Mouse (Mus musculus): ENCODE data around the gene Smtn. TPM values are rescaled to one million over a fixed set of nuclear protein-coding genes. Genes with fewer than 3 reads are reported as not detected.

Smtn gene
- polyA plus RNA-seq, 1 experiment: 54.7 TPM

DNA sequence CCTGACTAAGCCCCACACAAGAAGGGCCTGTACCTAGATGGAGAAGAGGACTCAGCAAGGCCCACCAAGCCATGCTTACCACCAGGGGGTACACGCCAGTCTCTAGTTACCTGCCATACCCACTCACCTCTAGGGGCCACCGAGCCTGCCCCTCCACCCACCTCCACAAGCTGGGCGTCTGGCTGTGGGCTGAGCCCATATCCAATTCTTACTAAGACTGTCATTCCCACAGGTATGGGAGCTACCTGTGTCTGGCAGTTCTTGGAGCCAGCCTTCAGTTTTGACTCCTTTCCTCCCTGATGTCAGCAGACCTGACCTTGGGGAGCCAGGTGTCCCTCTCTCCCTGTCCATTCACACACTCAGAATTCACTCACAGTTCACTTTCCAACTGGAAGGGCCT is 2.7 kb downstream of the Smtn start:
- Histone ChIP-seq H3K4me3 (replicated peaks; ENCODE audit: control insufficient read depth, low read depth, low read length) (no peak overlapping the region), H3K27ac (ENCODE audit: control insufficient read depth, insufficient read depth, low read depth, low read length, poor library complexity) (no peak overlapping the region), H3K4me1 (ENCODE audit: control insufficient read depth, insufficient read depth, low read length) (peaks cover 2% of the 10 kb centered on the region; the same call in 1 of the 2 replicates)
- 66% methylated on average over 3 of the region's 3 CpGs for WGBS
- TF ChIP-seq CTCF (IDR thresholded peaks at IDR 0.05; ENCODE audit: control insufficient read depth, insufficient read depth, low read length): no peak
- TF ChIP-seq POLR2A (IDR thresholded peaks at IDR 0.05; ENCODE audit: borderline replicate concordance, control insufficient read depth, low read depth, low read length): no peak

DNA sequence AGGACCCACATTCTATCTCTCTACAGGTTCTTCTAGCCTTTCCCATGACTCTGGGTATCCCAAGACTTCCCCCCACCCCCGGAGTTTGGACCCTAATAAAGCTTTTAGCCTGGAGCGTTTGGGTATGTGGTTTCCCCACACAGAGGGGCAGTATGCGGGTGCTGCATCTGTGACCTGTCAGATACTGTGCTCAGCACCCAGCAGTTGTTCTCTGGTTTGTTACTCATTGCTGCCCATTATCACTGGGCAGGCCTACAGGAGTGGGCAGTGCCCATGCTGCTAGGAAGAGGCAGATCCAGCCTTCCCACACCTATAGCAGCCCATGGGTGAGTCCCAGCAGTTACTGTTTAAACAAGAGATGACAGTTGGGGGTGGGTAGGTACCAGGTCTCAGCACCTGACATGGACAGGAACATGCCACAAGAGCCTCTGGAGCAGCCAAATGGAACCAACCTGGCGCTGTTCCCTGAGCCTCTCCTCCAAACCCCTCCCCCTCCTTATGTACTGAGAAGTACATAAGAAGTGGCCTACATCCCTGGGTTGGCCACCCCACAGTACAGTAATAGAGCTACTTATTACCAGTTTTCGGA is 3.6 kb downstream of the Smtn start:
- 80% methylated on average over 5 of the region's 5 CpGs for WGBS
- H3K4me1 ChIP-seq (ENCODE audit: control insufficient read depth, insufficient read depth, low read length): peaks cover 2% of the 10 kb centered on the region; the same call in 1 of the 2 replicates
- H3K4me3 ChIP-seq (replicated peaks; ENCODE audit: control insufficient read depth, low read depth, low read length): no peak overlapping the region
- no peak for TF ChIP-seq CTCF (IDR thresholded peaks at IDR 0.05; ENCODE audit: control insufficient read depth, insufficient read depth, low read length)
- no peak for TF ChIP-seq POLR2A (IDR thresholded peaks at IDR 0.05; ENCODE audit: borderline replicate concordance, control insufficient read depth, low read depth, low read length)
- no peak overlapping the region for H3K27ac ChIP-seq (ENCODE audit: control insufficient read depth, insufficient read depth, low read depth, low read length, poor library complexity)

DNA sequence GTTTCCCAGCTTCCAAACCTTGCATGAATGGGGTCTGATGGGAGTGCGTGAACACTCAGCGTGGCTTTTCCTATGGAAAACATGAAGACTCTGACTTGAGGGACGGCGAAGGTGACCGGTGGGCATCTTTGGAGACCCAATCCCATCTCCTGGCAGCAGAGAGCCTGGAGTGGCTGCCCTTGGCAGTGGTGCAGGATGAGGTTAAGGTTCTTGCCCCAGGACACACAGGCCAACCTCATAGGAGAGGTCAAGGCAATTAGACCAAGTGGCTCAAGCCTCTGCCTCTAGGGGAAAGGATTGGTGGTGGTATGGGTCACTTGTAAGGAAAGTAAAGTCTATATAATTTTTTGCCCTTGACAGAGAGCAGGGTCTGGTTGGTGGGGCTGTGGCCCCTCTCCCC is 4.3 kb downstream of the Smtn start:
- Histone ChIP-seq H3K27ac (ENCODE audit: control insufficient read depth, insufficient read depth, low read depth, low read length, poor library complexity) (peak overlapping the region; percentile 74), H3K4me3 (replicated peaks; ENCODE audit: control insufficient read depth, low read depth, low read length) (peak overlapping the region; percentile 80), H3K4me1 (ENCODE audit: control insufficient read depth, insufficient read depth, low read length) (peaks cover 2% of the 10 kb centered on the region; the same call in 1 of the 2 replicates)
- 66% methylated on average over 5 of the region's 5 CpGs for WGBS
- no peak for TF ChIP-seq CTCF (IDR thresholded peaks at IDR 0.05; ENCODE audit: control insufficient read depth, insufficient read depth, low read length)
- no peak for TF ChIP-seq POLR2A (IDR thresholded peaks at IDR 0.05; ENCODE audit: borderline replicate concordance, control insufficient read depth, low read depth, low read length)

DNA sequence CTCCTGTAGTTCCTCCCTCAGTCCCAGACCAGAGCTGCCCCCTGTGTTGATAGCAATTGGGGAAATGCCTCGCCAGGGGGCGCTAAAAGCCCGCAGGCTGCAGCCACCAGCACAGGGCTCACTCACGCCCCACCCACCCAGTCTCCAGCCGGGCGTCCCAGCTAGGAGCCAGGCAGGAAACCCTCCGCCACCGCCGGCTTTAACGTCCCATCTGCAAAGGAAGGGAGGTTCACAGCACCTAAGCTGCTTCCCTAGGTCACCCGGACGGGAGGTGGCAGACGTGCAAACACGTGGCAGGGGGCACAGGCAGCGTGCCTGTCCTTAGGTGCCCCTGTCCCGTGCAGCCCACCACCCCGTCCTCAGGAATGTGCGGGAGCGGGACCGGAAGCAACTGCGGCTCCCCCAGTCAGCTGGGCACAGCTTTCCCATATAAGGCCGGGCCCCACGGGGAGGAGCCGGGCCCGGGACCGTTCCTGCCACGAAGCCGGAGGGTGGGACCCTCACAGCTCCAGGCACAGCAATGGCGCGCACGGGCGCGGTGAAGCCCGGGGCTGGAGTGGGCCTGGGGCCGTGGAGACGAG is 4.9 kb downstream of the Smtn start:
- TF ChIP-seq CTCF (IDR thresholded peaks at IDR 0.05; ENCODE audit: control insufficient read depth, insufficient read depth, low read length): peak; percentile 88
- TF ChIP-seq POLR2A (IDR thresholded peaks at IDR 0.05; ENCODE audit: borderline replicate concordance, control insufficient read depth, low read depth, low read length): peak; percentile 38; the same call in 1 of the 2 replicates
- Histone ChIP-seq H3K4me3 (replicated peaks; ENCODE audit: control insufficient read depth, low read depth, low read length) (peak overlapping the region; percentile 80), H3K27ac (ENCODE audit: control insufficient read depth, insufficient read depth, low read depth, low read length, poor library complexity) (peak overlapping the region; percentile 74), H3K4me1 (ENCODE audit: control insufficient read depth, insufficient read depth, low read length) (peaks cover 2% of the 10 kb centered on the region; the same call in 1 of the 2 replicates)
- WGBS: under 1% methylated on average over 36 of the region's 36 CpGs

DNA sequence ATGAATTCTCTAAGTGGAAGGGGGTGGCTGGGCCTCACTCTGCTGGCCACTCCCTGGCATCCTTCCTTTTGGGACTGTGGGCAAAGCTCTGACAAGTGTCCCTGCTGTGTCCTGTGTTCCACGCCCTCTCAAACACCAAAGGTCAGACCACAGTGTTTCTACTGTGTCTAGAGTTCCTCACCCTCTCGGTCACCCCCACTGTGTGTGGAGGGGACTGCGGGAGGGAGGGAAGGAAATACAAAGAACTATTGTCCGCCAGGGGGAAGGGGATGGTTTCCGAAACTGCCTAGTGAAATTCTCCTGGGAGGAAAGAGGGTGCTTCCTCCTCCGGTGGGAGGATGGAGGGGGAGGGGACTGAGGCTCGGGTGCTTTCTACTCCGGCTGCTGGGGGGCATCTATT is 5.5 kb downstream of the Smtn start:
- TF ChIP-seq CTCF (IDR thresholded peaks at IDR 0.05; ENCODE audit: control insufficient read depth, insufficient read depth, low read length) (no peak), POLR2A (IDR thresholded peaks at IDR 0.05; ENCODE audit: borderline replicate concordance, control insufficient read depth, low read depth, low read length) (no peak)
- Histone ChIP-seq H3K4me1 (ENCODE audit: control insufficient read depth, insufficient read depth, low read length) (peaks cover 2% of the 10 kb centered on the region; the same call in 1 of the 2 replicates), H3K27ac (ENCODE audit: control insufficient read depth, insufficient read depth, low read depth, low read length, poor library complexity) (peak overlapping the region; percentile 8), H3K4me3 (replicated peaks; ENCODE audit: control insufficient read depth, low read depth, low read length) (peak overlapping the region; percentile 7)
- WGBS: 7% methylated on average over 8 of the region's 8 CpGs

DNA sequence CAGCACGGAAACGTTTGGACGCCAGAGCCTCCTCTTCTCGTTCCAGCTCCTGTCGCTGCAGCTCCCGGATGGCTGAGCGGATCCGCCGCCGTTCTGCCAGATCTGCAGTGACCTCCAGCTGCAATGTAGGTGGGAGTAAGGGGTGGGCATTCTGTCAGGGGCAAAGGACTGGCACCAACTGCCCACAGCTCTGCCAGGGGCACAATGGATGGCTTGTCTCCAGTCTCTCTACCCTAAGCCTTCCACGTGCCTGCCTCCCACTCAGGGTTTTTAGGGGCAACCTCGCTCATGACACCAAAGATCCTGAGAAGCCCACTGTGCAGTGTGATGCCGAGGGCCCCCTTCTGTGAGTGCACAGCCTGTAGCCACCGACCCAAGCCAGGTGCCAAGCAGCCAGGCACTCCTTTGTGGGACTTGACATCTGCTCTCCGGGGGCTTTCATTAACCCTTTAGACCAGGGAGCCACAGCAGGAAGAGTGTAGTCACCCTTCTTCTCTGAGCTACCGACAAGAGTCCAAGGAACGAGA is 6.9 kb downstream of the Smtn start:
- Histone ChIP-seq H3K4me1 (ENCODE audit: control insufficient read depth, insufficient read depth, low read length) (peaks cover 2% of the 10 kb centered on the region; the same call in 1 of the 2 replicates), H3K4me3 (replicated peaks; ENCODE audit: control insufficient read depth, low read depth, low read length) (no peak overlapping the region), H3K27ac (ENCODE audit: control insufficient read depth, insufficient read depth, low read depth, low read length, poor library complexity) (no peak overlapping the region)
- no peak for TF ChIP-seq CTCF (IDR thresholded peaks at IDR 0.05; ENCODE audit: control insufficient read depth, insufficient read depth, low read length)
- TF ChIP-seq POLR2A (IDR thresholded peaks at IDR 0.05; ENCODE audit: borderline replicate concordance, control insufficient read depth, low read depth, low read length): no peak
- 89% methylated on average over 17 of the region's 17 CpGs for WGBS

DNA sequence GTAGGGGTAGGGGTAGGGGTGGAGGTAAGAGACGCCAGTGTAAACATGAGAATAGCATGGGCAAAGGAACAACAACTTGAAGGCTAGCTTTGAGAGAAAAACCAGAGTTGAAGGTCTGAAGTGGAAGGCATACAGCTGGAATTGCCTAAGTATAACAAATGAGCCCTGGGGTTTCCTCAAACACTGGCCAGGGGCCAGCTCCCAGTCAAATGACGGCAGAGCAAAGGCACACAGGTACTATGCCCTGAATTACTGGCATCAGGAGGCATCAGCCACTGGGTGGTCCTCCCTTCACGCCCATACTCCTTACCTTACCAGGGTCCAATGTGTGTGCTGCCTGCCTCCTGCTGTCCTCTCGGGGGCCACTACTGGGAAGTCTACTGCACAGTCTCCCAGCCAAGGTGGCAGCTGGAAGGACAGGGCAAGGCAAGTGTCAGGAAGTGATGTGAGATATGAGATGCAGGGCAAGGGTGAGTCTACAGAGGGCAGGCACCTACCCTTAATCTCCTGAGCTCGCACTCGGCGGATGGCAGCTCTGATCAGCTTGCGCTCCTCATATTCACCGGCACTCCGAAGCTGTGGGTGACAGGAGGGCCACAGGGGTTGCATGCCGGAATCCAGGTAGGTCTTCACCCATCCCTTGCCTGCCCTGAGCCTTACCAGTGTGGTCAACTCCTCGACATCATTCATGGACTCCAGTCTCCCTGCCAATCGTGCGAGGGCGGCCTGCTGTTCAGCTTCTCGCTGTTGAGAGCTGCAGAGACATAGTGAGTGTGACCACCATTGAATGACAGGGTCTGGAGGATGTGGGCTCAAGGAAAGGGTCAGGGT is 8.1 kb downstream of the Smtn start:
- no peak for TF ChIP-seq CTCF (IDR thresholded peaks at IDR 0.05; ENCODE audit: control insufficient read depth, insufficient read depth, low read length)
- TF ChIP-seq POLR2A (IDR thresholded peaks at IDR 0.05; ENCODE audit: borderline replicate concordance, control insufficient read depth, low read depth, low read length): no peak; the same call in 1 of the 2 replicates
- WGBS: 88% methylated on average over 16 of the region's 16 CpGs

DNA sequence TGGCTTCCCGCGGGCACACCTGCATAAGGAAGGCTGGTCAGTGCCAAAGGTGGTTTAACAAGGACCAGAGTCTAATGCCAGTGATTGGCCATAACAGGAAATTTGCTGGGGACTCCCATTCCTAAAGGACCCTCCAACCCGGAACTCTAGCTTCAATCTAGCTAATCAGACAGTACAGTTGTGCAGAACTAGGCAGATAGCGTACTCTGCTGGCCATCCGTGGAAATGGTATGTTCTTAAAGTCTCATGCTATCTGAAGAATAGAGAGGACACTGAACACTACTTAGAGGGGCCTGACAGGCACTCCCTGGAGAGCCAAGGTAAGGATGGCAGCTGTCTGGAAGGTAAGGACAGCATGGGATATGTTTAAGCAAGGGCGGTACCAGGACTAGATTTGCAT is 8.8 kb downstream of the Smtn start:
- Histone ChIP-seq H3K4me3 (replicated peaks; ENCODE audit: control insufficient read depth, low read depth, low read length) (no peak overlapping the region), H3K27ac (ENCODE audit: control insufficient read depth, insufficient read depth, low read depth, low read length, poor library complexity) (no peak overlapping the region), H3K4me1 (ENCODE audit: control insufficient read depth, insufficient read depth, low read length) (peaks cover 2% of the 10 kb centered on the region; the same call in 1 of the 2 replicates)
- WGBS: 83% methylated on average over 6 of the region's 6 CpGs
- TF ChIP-seq POLR2A (IDR thresholded peaks at IDR 0.05; ENCODE audit: borderline replicate concordance, control insufficient read depth, low read depth, low read length) (no peak), CTCF (IDR thresholded peaks at IDR 0.05; ENCODE audit: control insufficient read depth, insufficient read depth, low read length) (no peak)

More for the DNA sequence above, 8.1 kb downstream of the Smtn start:
- Histone ChIP-seq H3K27ac (ENCODE audit: control insufficient read depth, insufficient read depth, low read depth, low read length, poor library complexity) (no peak overlapping the region), H3K4me1 (ENCODE audit: control insufficient read depth, insufficient read depth, low read length) (peaks cover 2% of the 10 kb centered on the region; the same call in 1 of the 2 replicates), H3K4me3 (replicated peaks; ENCODE audit: control insufficient read depth, low read depth, low read length) (no peak overlapping the region)

All from bone marrow, adult 2 months (tissue).